Mouse (Mus musculus): ENCODE data around the gene 1810009A15Rik. TPM values are rescaled to one million over a fixed set of nuclear protein-coding genes. Genes with fewer than 3 reads are reported as not detected.

Gene 1810009A15Rik
- polyA plus RNA-seq, 1 experiment, result 63.6 TPM

GRCm38 (mm10) chr19:8929224-8930088 is 40.8 kb downstream of the 1810009A15Rik start, which contains the start of the genes Rom1 and Eml3:
Gene Rom1 (minus strand): TSS chr19:8929356.
Gene Eml3 (plus strand): TSS chr19:8929552.
- TF ChIP-seq GATA1 (IDR thresholded peaks at IDR 0.05; ENCODE audit: low read length), result no peak

DNA sequence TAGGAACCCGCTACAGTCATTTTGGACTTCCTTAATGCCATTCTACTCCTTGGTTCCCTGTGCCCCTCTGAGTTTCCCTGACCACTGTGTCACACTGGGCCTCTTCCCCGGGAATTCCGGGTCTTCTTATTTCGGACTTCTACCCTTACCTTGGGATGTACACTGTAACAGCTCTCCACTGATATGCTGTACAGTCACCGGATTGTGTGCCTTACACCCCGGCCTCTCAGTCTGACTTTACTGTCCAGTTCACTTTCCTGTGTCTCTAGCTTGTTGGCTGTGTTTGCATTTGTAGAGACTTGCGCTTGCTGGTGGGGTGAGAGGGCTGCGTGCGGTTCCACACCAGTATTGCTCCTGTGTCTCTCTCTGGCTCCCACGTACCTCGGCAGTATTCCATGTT is 41.5 kb downstream of the 1810009A15Rik start:
- no peak for TF ChIP-seq GATA1 (IDR thresholded peaks at IDR 0.05; ENCODE audit: low read length)

DNA sequence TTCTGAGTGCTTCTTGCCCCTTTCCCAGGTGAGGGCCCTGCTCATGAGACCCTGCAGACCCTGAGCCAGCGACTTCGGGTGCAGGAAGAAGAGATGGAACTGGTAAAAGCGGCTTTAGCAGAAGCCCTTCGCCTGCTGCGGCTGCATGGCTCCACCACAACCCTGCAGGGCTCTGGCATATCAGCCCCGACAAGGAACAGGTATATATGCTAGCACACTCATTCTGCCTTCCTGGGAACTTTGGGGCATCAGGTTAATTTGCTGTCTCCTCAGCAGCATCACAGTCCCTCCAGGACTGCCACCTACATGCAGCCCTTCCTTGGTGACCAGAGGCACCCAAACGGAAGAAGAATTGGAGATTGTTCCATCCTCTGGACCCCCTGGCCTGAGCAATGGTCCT is 42.1 kb downstream of the 1810009A15Rik start:
- TF ChIP-seq GATA1 (IDR thresholded peaks at IDR 0.05; ENCODE audit: low read length), result no peak

DNA sequence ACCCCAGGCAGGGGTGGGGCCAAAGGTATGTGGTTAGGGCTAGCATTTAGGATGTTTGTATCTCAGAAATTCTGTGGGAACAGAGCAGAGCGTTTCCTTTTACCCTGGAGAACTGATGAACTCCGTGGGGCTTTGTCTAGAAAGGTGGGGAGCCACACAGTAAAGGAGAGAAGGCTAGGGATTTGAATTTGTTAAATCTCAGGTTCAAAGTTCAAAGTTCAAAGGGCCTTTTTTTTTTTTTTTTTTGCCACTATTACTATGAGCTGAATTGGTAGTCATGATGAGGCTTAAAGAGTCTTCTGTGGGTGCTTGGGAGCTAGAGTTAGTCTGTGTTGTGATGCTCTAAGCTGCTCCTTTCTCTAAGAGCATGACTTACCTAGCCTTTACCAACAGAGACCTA is 48.1 kb downstream of the 1810009A15Rik start:
- no peak for TF ChIP-seq GATA1 (IDR thresholded peaks at IDR 0.05; ENCODE audit: low read length)

Other genes with a start within 250 kb of the 1810009A15Rik start
- gene Chrm1, start 225.1 kb upstream of the 1810009A15Rik start, polyA plus RNA-seq (2012), result 0.02 and 0.12 TPM in 2 replicates
- gene Slc3a2, start 165.5 kb upstream of the 1810009A15Rik start, polyA plus RNA-seq (2012), result 180 and 242 TPM in 2 replicates
- 45.8 and 52.0 TPM in 2 replicates for gene Wdr74, start 153.0 kb upstream of the 1810009A15Rik start, polyA plus RNA-seq (2012)
- gene 1700092M07Rik, start 148.1 kb upstream of the 1810009A15Rik start, polyA plus RNA-seq (2012), result 1.8 and 2.1 TPM in 2 replicates
- gene Stx5a, start 147.4 kb upstream of the 1810009A15Rik start, polyA plus RNA-seq (2012), result 13.4 and 17.1 TPM in 2 replicates
- 23.2 and 29.3 TPM in 2 replicates for gene Nxf1, start 131.8 kb upstream of the 1810009A15Rik start, polyA plus RNA-seq (2012)
- gene Tmem223, start 117.9 kb upstream of the 1810009A15Rik start, polyA plus RNA-seq (2012), result 3.6 and 4.5 TPM in 2 replicates
- 50.4 and 51.8 TPM in 2 replicates for gene Tmem179b, start 114.4 kb upstream of the 1810009A15Rik start, polyA plus RNA-seq (2012)
- 42.9 and 51.9 TPM in 2 replicates for gene Taf6l, start 102.4 kb upstream of the 1810009A15Rik start, polyA plus RNA-seq (2012)
- 8.1 and 8.9 TPM in 2 replicates for gene Polr2g, start 90.3 kb upstream of the 1810009A15Rik start, polyA plus RNA-seq (2012)
- gene Zbtb3, start 86.3 kb upstream of the 1810009A15Rik start, polyA plus RNA-seq (2012), result 1.4 and 1.9 TPM in 2 replicates
- 2.1 and 3.1 TPM in 2 replicates for gene Ttc9c, start 69.5 kb upstream of the 1810009A15Rik start, polyA plus RNA-seq (2012)
- 100 and 147 TPM in 2 replicates for gene Hnrnpul2, start 68.8 kb upstream of the 1810009A15Rik start, polyA plus RNA-seq (2012)
- gene AC129217.1, start 59.1 kb upstream of the 1810009A15Rik start, polyA plus RNA-seq (2012), result 110 and 157 TPM in 2 replicates
- 9.4 and 10.6 TPM in 2 replicates for gene Bscl2, start 51.4 kb upstream of the 1810009A15Rik start, polyA plus RNA-seq (2012)
- gene Gng3, start 49.7 kb upstream of the 1810009A15Rik start, polyA plus RNA-seq (2012), result not detected in 2 replicates
- gene Lrrn4cl, start 38.1 kb upstream of the 1810009A15Rik start, polyA plus RNA-seq (2012), result not detected in 2 replicates
- 262 and 324 TPM in 2 replicates for gene Ubxn1, start 17.4 kb upstream of the 1810009A15Rik start, polyA plus RNA-seq (2012)
- 63.4 and 71.1 TPM in 2 replicates for gene Uqcc3, start 7.9 kb upstream of the 1810009A15Rik start, polyA plus RNA-seq (2012)
- gene Lbhd1, start 5.1 kb upstream of the 1810009A15Rik start, polyA plus RNA-seq (2012), result 0.46 and 0.48 TPM in 2 replicates
- not detected in 2 replicates for gene Gm49403, start 4.9 kb upstream of the 1810009A15Rik start, polyA plus RNA-seq (2012)
- 12.7 and 33.2 TPM in 2 replicates for gene Gm49416, start 73 bp downstream of the 1810009A15Rik start, polyA plus RNA-seq (2012)
- gene Ints5, start 4.2 kb downstream of the 1810009A15Rik start, polyA plus RNA-seq (2012), result 50.3 and 53.9 TPM in 2 replicates
- gene Ganab, start 9.2 kb downstream of the 1810009A15Rik start, polyA plus RNA-seq (2012), result 45.9 and 48.4 TPM in 2 replicates
- 110 and 120 TPM in 2 replicates for gene B3gat3, start 31.5 kb downstream of the 1810009A15Rik start, polyA plus RNA-seq (2012)
- 29.4 and 38.6 TPM in 2 replicates for gene Rom1, start 40.5 kb downstream of the 1810009A15Rik start, polyA plus RNA-seq (2012)
- gene Eml3, start 40.7 kb downstream of the 1810009A15Rik start, polyA plus RNA-seq (2012), result 100 and 115 TPM in 2 replicates
- 75.9 and 85.0 TPM in 2 replicates for gene Mta2, start 53.0 kb downstream of the 1810009A15Rik start, polyA plus RNA-seq (2012)
- 53.5 and 54.6 TPM in 2 replicates for gene Tut1, start 65.0 kb downstream of the 1810009A15Rik start, polyA plus RNA-seq (2012)
- gene Eef1g, start 78.2 kb downstream of the 1810009A15Rik start, polyA plus RNA-seq (2012), result 60.0 and 221 TPM in 2 replicates
- 0.31 and 1.3 TPM in 2 replicates for gene Ahnak, start 100.4 kb downstream of the 1810009A15Rik start, polyA plus RNA-seq (2012)
- not detected in 2 replicates for gene Scgb1a1, start 199.1 kb downstream of the 1810009A15Rik start, polyA plus RNA-seq (2012)
- gene Asrgl1, start 246.8 kb downstream of the 1810009A15Rik start, polyA plus RNA-seq (2012), result 63.9 and 66.8 TPM in 2 replicates

Data from G1E-ER4 (cell line).